Mouse (Mus musculus) kidney, postnatal 36 days (tissue): ENCODE results near the gene Ddx24.
"Not testable (repeated sequence)": the region's sequence is repeated elsewhere in the genome, so short reads cannot be mapped to it uniquely, and the experiment has no call there.

Experiments used
- DNase-seq, 2 experiments: peaks; one replicate each; pipeline ENCODE4 v3.0.0; 2021 to 2022; ENCODE audit warnings: mixed read lengths in 2 of 2

The Ddx24 gene

GRCm38 (mm10) chr12:103425729-103426470, at the start of gene Ddx24:
Ddx24 (minus strand) TSS chr12:103425830.
- DNase-seq, result peak; percentile 99

- no peak for DNase-seq
Observed at GRCm38 (mm10) chr12:103474481-103474880, 48.9 kb upstream of the Ddx24 start.

- no peak for DNase-seq
Observed at GRCm38 (mm10) chr12:103457140-103457539, 31.5 kb upstream of the Ddx24 start, which contains the start of gene Ifi27l2b. Ifi27l2b (minus strand) TSS chr12:103457223.

- DNase-seq, result not testable (repeated sequence)
Observed at GRCm38 (mm10) chr12:103456727-103457126, 31.1 kb upstream of the Ddx24 start.

- no peak for DNase-seq
Observed at GRCm38 (mm10) chr12:103453361-103453760, 27.7 kb upstream of the Ddx24 start.

- DNase-seq, result no peak
Observed at GRCm38 (mm10) chr12:103445060-103445459, 19.4 kb upstream of the Ddx24 start.

GRCm38 (mm10) chr12:103444261-103444660, 18.6 kb upstream of the Ddx24 start:
- DNase-seq, result not testable (repeated sequence)

- DNase-seq, result peak in 1 of 2 experiments; percentile 34
Observed at GRCm38 (mm10) chr12:103443524-103443923, 17.9 kb upstream of the Ddx24 start, which contains the start of gene Ifi27l2a. Ifi27l2a (minus strand) TSS chr12:103443680.

GRCm38 (mm10) chr12:103437601-103438000, 12.0 kb upstream of the Ddx24 start:
- DNase-seq, result no peak

- no peak for DNase-seq
Observed at GRCm38 (mm10) chr12:103434861-103435260, 9.2 kb upstream of the Ddx24 start.

- peak; percentile 75 to 93 for DNase-seq
Observed at GRCm38 (mm10) chr12:103433986-103434731, 8.5 kb upstream of the Ddx24 start, which contains the start of gene Ifi27. Ifi27 (plus strand) TSS chr12:103434211.

- DNase-seq, result no peak
Observed at GRCm38 (mm10) chr12:103433430-103433829, 7.8 kb upstream of the Ddx24 start.

GRCm38 (mm10) chr12:103426710-103427109, 1.1 kb upstream of the Ddx24 start:
- DNase-seq, result no peak

- DNase-seq, result no peak
Observed at GRCm38 (mm10) chr12:103425016-103425728, 458 bp downstream of the Ddx24 start.

- no peak for DNase-seq
Observed at GRCm38 (mm10) chr12:103408144-103408543, 17.5 kb downstream of the Ddx24 start.

GRCm38 (mm10) chr12:103407720-103408119, 17.9 kb downstream of the Ddx24 start, which contains the start of gene 9330161L09Rik:
9330161L09Rik (minus strand) TSS chr12:103407820.
- DNase-seq, result no peak

GRCm38 (mm10) chr12:103404131-103404530, 21.5 kb downstream of the Ddx24 start:
- DNase-seq, result no peak

GRCm38 (mm10) chr12:103396751-103397150, 28.9 kb downstream of the Ddx24 start:
- DNase-seq, result no peak

- DNase-seq, result peak; percentile 56 to 67
Observed at GRCm38 (mm10) chr12:103395486-103396275, 29.9 kb downstream of the Ddx24 start.

GRCm38 (mm10) chr12:103393528-103393927, 32.1 kb downstream of the Ddx24 start:
- no peak for DNase-seq

GRCm38 (mm10) chr12:103391098-103391497, 34.5 kb downstream of the Ddx24 start:
- no peak for DNase-seq

GRCm38 (mm10) chr12:103389982-103390381, 35.6 kb downstream of the Ddx24 start:
- no peak for DNase-seq
